Mouse (Mus musculus) inflammation-experienced regulatory T-cells, adult 6 months (primary cell): ENCODE results near the gene Tnfrsf26. TPM values are rescaled to one million over a fixed set of nuclear protein-coding genes. Genes with fewer than 3 reads are reported as not detected.

Source experiments
- ATAC-seq: one replicate; pipeline ENCODE4 v1.8.0; 2017
- polyA plus RNA-seq, 3 experiments: library from polyadenylated mRNA; unstranded; fragments of 100-300 nt; shearing (Covaris generic); gene quantifications; one replicate each; pipeline ENCODE4 v1.2.1; 2017

Tnfrsf26 gene
- polyA plus RNA-seq, 3 experiments from 2014 or later: 73.7 to 122 (median 117) TPM

- ATAC-seq: peak; percentile 99
Observed at GRCm38 (mm10) chr7:143599428-143600230, 28.9 kb downstream of the Tnfrsf26 start, which contains the start of gene Cars. Gene Cars (minus strand): TSS chr7:143600090.

- ATAC-seq: no peak
Observed at GRCm38 (mm10) chr7:143594865-143595264, 33.7 kb downstream of the Tnfrsf26 start.

GRCm38 (mm10) chr7:143592255-143592654 is 36.3 kb downstream of the Tnfrsf26 start:
- no peak for ATAC-seq

GRCm38 (mm10) chr7:143588006-143588405 is 40.5 kb downstream of the Tnfrsf26 start:
- no peak for ATAC-seq

- ATAC-seq: no peak
Observed at GRCm38 (mm10) chr7:143587586-143587985, 40.9 kb downstream of the Tnfrsf26 start.

GRCm38 (mm10) chr7:143583956-143584355 is 44.6 kb downstream of the Tnfrsf26 start:
- ATAC-seq: peak; percentile 86

- ATAC-seq: no peak
Observed at GRCm38 (mm10) chr7:143583025-143583424, 45.5 kb downstream of the Tnfrsf26 start.

GRCm38 (mm10) chr7:143575751-143576150 is 52.8 kb downstream of the Tnfrsf26 start:
- ATAC-seq: no peak

- ATAC-seq: no peak
Observed at GRCm38 (mm10) chr7:143565648-143566039, 62.9 kb downstream of the Tnfrsf26 start.

GRCm38 (mm10) chr7:143565015-143565647 is 63.4 kb downstream of the Tnfrsf26 start:
- ATAC-seq: no peak

GRCm38 (mm10) chr7:143563787-143564186 is 64.7 kb downstream of the Tnfrsf26 start:
- no peak for ATAC-seq

Other genes with a start within 250 kb of the Tnfrsf26 start
- gene Cdkn1c, start 167.7 kb downstream of the Tnfrsf26 start, polyA plus RNA-seq: under 1 TPM in 2 of 3 experiments, not detected in 1; 0.25 to 0.64 TPM
- gene Slc22a18, start 155.0 kb downstream of the Tnfrsf26 start, polyA plus RNA-seq: under 1 TPM in 1 of 3 experiments, not detected in 2; 0.54 TPM
- not detected for gene Phlda2, start 125.6 kb downstream of the Tnfrsf26 start, polyA plus RNA-seq
- 100 to 1,000 TPM; 258 to 310 (median 262) TPM for gene Nap1l4, start 79.6 kb downstream of the Tnfrsf26 start, polyA plus RNA-seq
- 10 to 100 TPM; 29.9 to 40.2 (median 31.2) TPM for gene Cars, start 28.6 kb downstream of the Tnfrsf26 start, polyA plus RNA-seq
- 10 to 100 TPM in 2 of 3 experiments, 1 to 10 TPM in 1; 6.9 to 21.9 (median 16.0) TPM for gene Tnfrsf22, start 20.9 kb upstream of the Tnfrsf26 start, polyA plus RNA-seq
- gene Tnfrsf23, start 57.1 kb upstream of the Tnfrsf26 start, polyA plus RNA-seq: 1 to 10 TPM; 3.3 to 5.0 (median 4.4) TPM
- 10 to 100 TPM; 19.0 to 34.0 (median 31.8) TPM for gene Osbpl5, start 128.3 kb upstream of the Tnfrsf26 start, polyA plus RNA-seq
- not detected for gene Mrgprg, start 138.3 kb upstream of the Tnfrsf26 start, polyA plus RNA-seq
- gene Mrgpre, start 155.8 kb upstream of the Tnfrsf26 start, polyA plus RNA-seq: 1 to 10 TPM; 3.9 to 6.4 (median 4.2) TPM
- gene Nadsyn1, start 194.1 kb upstream of the Tnfrsf26 start, polyA plus RNA-seq: 10 to 100 TPM; 15.0 to 20.2 (median 20.2) TPM
- gene Dhcr7, start 194.4 kb upstream of the Tnfrsf26 start, polyA plus RNA-seq: 10 to 100 TPM; 37.5 to 57.8 (median 41.0) TPM
- gene Gm498, start 238.1 kb upstream of the Tnfrsf26 start, polyA plus RNA-seq: not detected